Mouse (Mus musculus) lung, embryonic 16.5 days (tissue): ENCODE data around the gene Lbh. TPM values are rescaled to one million over a fixed set of nuclear protein-coding genes. Genes with fewer than 3 reads are reported as not detected.
A peak's percentile ranks its signal among the peaks of the same experiment; 100 is the strongest.

Experiments used
- ATAC-seq: fragments of 200-750 bp; cut with Nextera tagmentation; 2 replicates; pipeline ENCODE4 v1.8.0; 2017; ENCODE audit warnings: low read depth, mild to moderate bottlenecking, moderate library complexity
- H3K27ac ChIP-seq: fragments of 300-500 bp; sonication (generic); 2 replicates; pipeline ENCODE4 v1.5.1; 2014; ENCODE audit warnings: mild to moderate bottlenecking, control low read depth, low read length
- H3K27me3 ChIP-seq: fragments of 300-500 bp; sonication (generic); 2 replicates; pipeline ENCODE4 v1.6.1; 2014; ENCODE audit warnings: low read depth, low read length, mixed read lengths; ENCODE audit not compliant: control insufficient read depth, insufficient read depth
- H3K36me3 ChIP-seq: fragments of 300-500 bp; sonication (generic); 2 replicates; pipeline ENCODE4 v1.6.1; 2014; ENCODE audit warnings: low read length; ENCODE audit not compliant: control insufficient read depth, insufficient read depth
- H3K4me1 ChIP-seq: fragments of 300-500 bp; sonication (generic); replicated peaks from 2 replicates; pipeline ENCODE4 v1.6.1; 2014; ENCODE audit warnings: low read length, mixed read lengths; ENCODE audit not compliant: control insufficient read depth, insufficient read depth
- H3K4me2 ChIP-seq: fragments of 300-500 bp; sonication (generic); 2 replicates; pipeline ENCODE4 v1.6.1; 2014; ENCODE audit warnings: low read depth, low read length, control low read depth
- H3K4me3 ChIP-seq: fragments of 300-500 bp; sonication (generic); 2 replicates; pipeline ENCODE4 v1.5.1; 2014; ENCODE audit warnings: mild to moderate bottlenecking, low read length, control low read depth
- H3K9ac ChIP-seq: fragments of 300-500 bp; sonication (generic); 2 replicates; pipeline ENCODE4 v1.6.1; 2014; ENCODE audit warnings: low read length, control low read depth
- H3K9me3 ChIP-seq: fragments of 300-500 bp; sonication (generic); 2 replicates; pipeline ENCODE4 v1.6.1; 2016; ENCODE audit warnings: low read length; ENCODE audit not compliant: control insufficient read depth
- WGBS: fragments of 180-500 bp; shearing (Covaris S2); extraction: QIAGEN DNeasy Blood & Tissue Kit; methylation state at CpG from one replicate; pipeline ENCODE4 v1.1.7; 2014; 5-methylcytosine and 5-hydroxymethylcytosine counted together
- polyA plus RNA-seq: library from polyadenylated mRNA; unstranded; fragments of >200 nt; fragmentation: Nextera tagmentation; extraction: Ambion mirVana; gene quantifications from 2 replicates; pipeline ENCODE4 v1.2.1, GENCODE M21; 2015

Gene Lbh
- polyA plus RNA-seq = 8.8 and 9.7 TPM in 2 replicates

GRCm38 (mm10) chr17:72918053-72918452, at the start of gene Lbh:
Gene Lbh (plus strand): TSS chr17:72918305.
- H3K9me3 ChIP-seq = no peaks in the 10 kb centered on the region
- H3K9ac ChIP-seq = peak within 1 kb of the TSS; percentile 98
- WGBS = under 1% methylated on average over 33 of the region's 35 CpGs
- peak; percentile 92 for ATAC-seq
- no peaks in the 10 kb centered on the region for H3K27me3 ChIP-seq
- H3K4me3 ChIP-seq = peak within 1 kb of the TSS; percentile 89
- peak within 1 kb of the TSS; percentile 87 for H3K27ac ChIP-seq
- peaks cover 10% of the 10 kb centered on the region; the same call in 1 of the 2 replicates for H3K4me1 ChIP-seq
- no peaks in the 10 kb centered on the region; the same call in none of the 2 replicates for H3K36me3 ChIP-seq
- peak within 1 kb of the TSS; percentile 97 for H3K4me2 ChIP-seq

- no peaks in the 10 kb centered on the region for H3K27me3 ChIP-seq
- no peak overlapping the region for H3K4me3 ChIP-seq
- ATAC-seq = no peak
- WGBS = 75% methylated on average over 9 of the region's 9 CpGs
- no peaks in the 10 kb centered on the region for H3K4me1 ChIP-seq
- H3K9ac ChIP-seq = no peak overlapping the region
- H3K9me3 ChIP-seq = no peaks in the 10 kb centered on the region
- no peaks in the 10 kb centered on the region for H3K36me3 ChIP-seq
- H3K4me2 ChIP-seq = no peak overlapping the region
- H3K27ac ChIP-seq = no peak overlapping the region
Measured at GRCm38 (mm10) chr17:72878979-72879378, 39.1 kb upstream of the Lbh start.

DNA sequence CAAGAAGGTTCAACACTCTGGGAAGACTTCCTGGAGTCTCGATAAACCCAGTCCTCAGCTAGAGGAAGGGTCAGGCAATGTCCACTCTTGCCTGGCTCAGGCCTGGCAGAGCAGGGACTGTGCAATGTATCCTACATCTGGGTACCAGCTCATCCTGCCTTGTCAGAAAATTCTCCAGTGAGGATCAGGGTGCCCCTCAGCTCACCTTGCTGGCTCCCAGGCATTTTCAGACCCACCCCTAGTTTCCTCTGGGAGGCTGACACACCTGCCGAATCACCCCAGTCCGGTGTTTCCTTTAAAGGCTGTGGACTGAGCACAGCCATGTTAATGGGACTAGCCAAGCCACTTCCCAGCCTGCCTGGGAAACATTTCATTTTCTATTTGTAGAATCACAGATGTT, 37.9 kb upstream of the Lbh start:
- no peak for ATAC-seq
- H3K4me2 ChIP-seq = no peak overlapping the region
- no peaks in the 10 kb centered on the region for H3K36me3 ChIP-seq
- H3K9me3 ChIP-seq = no peaks in the 10 kb centered on the region
- H3K27me3 ChIP-seq = no peaks in the 10 kb centered on the region
- WGBS = 65% methylated on average over 3 of the region's 3 CpGs
- H3K9ac ChIP-seq = no peak overlapping the region
- no peak overlapping the region for H3K4me3 ChIP-seq
- no peaks in the 10 kb centered on the region for H3K4me1 ChIP-seq
- H3K27ac ChIP-seq = no peak overlapping the region

GRCm38 (mm10) chr17:72881051-72881450, 37.1 kb upstream of the Lbh start:
- no peak for ATAC-seq
- H3K4me1 ChIP-seq = no peaks in the 10 kb centered on the region
- H3K4me3 ChIP-seq = no peak overlapping the region
- H3K27me3 ChIP-seq = no peaks in the 10 kb centered on the region
- no peak overlapping the region for H3K27ac ChIP-seq
- H3K36me3 ChIP-seq = no peaks in the 10 kb centered on the region
- H3K9me3 ChIP-seq = no peaks in the 10 kb centered on the region
- H3K9ac ChIP-seq = no peak overlapping the region
- 67% methylated on average over 3 of the region's 3 CpGs for WGBS
- no peak overlapping the region for H3K4me2 ChIP-seq

DNA sequence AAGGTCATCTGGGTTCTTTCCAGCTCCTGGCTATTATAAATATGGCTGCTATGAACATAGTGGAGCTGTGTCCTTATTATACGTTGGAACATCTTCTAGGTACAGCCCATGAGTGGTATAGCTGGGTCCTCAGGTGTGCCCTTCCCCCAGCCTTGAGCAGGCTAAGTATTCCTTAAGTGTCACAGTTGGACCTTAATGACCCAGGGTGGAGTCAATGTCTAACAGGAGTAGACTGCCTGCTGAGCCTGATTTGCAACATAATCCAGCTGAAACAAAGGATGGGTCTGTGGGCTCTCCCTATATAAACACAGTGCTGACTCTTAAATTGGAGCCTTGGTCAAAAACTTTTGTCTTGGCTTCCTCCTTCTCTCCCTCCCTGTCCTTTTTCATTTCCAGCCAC, 36.3 kb upstream of the Lbh start:
- Histone ChIP-seq H3K27ac (no peak overlapping the region), H3K27me3 (no peaks in the 10 kb centered on the region), H3K36me3 (no peaks in the 10 kb centered on the region), H3K4me2 (no peak overlapping the region), H3K4me3 (no peak overlapping the region), H3K9me3 (no peaks in the 10 kb centered on the region), H3K4me1 (no peaks in the 10 kb centered on the region), H3K9ac (no peak overlapping the region)
- ATAC-seq = no peak
- WGBS = 52% methylated on average over 1 of the region's 1 CpGs

DNA sequence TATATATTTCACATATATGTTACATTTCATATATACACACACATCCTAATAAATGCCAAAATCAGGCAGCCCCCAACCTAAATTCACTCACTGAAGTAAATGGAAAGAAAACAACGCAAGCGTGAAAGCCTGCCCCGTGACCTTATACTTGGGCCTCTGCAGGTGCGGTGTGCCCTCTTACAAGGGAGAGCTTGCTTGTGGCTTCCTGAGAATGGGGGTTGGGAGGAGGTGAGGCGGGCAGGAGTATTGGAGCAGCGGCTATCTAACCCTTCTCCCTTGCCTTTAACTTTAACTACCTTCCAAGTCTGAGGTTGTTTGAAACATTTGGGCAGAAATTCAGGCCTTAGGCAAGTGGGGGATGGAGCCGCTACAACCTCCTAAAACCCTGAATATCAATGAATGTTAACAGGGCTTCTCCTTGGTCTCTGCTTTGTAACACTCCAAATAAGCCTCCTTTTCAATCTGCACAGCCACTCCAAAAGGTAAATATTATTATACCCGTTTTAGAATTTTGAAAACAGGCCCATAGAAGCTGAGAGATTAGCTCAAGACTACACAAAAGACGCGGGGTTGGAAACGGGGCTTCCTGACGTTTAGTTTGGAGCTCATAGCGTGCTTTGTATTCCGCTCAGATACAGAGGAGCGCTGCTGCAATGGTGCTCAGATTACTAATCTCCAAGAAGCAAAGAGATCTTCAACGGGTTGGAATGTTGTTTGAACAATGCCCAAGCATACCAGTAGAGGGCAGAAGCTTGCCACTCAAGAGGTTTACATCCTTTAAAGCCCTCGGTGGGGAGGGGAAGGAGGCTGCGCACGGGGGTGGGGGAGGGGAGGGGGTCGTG, 28.3 kb upstream of the Lbh start:
- 19% methylated on average over 20 of the region's 20 CpGs for WGBS
- no peaks in the 10 kb centered on the region for H3K9me3 ChIP-seq
- ATAC-seq = peak; percentile 77
- no peak overlapping the region for H3K27ac ChIP-seq
- H3K9ac ChIP-seq = no peak overlapping the region
- no peaks in the 10 kb centered on the region for H3K36me3 ChIP-seq
- no peak overlapping the region for H3K4me3 ChIP-seq
- H3K27me3 ChIP-seq = no peaks in the 10 kb centered on the region
- H3K4me2 ChIP-seq = peak overlapping the region; percentile 30
- H3K4me1 ChIP-seq = peaks cover 11% of the 10 kb centered on the region

DNA sequence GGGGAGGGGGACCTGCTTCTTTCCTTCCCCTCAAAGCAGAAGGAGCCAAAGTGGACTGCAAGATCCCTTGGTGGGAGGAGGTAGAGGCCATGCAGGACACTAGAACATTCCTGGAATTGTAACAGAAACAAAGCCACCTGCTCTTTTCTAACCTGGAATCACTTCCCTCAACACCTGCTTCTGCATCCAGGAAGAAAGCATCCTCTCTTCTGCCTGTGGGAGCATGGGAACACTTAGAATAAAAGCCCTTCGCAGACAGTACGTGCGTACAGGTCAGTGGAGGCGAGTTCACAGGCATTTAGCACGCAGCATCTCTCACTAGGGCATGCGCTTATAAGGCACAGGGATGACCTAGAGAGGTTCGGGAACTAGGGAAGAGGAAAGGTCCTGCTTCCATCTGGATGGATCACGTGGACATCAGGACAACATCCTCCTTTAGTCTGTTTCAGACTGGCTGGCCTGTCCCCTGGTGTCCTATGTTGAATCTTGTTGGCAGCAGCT, 27.7 kb upstream of the Lbh start:
- peak; percentile 24; the same call in 1 of the 2 replicates for ATAC-seq
- peaks cover 11% of the 10 kb centered on the region for H3K4me1 ChIP-seq
- no peaks in the 10 kb centered on the region for H3K9me3 ChIP-seq
- H3K4me2 ChIP-seq = peak overlapping the region; percentile 30; the same call in 1 of the 2 replicates
- H3K27ac ChIP-seq = no peak overlapping the region
- H3K36me3 ChIP-seq = no peaks in the 10 kb centered on the region
- no peak overlapping the region for H3K9ac ChIP-seq
- WGBS = 54% methylated on average over 8 of the region's 8 CpGs
- H3K27me3 ChIP-seq = no peaks in the 10 kb centered on the region
- no peak overlapping the region for H3K4me3 ChIP-seq

DNA sequence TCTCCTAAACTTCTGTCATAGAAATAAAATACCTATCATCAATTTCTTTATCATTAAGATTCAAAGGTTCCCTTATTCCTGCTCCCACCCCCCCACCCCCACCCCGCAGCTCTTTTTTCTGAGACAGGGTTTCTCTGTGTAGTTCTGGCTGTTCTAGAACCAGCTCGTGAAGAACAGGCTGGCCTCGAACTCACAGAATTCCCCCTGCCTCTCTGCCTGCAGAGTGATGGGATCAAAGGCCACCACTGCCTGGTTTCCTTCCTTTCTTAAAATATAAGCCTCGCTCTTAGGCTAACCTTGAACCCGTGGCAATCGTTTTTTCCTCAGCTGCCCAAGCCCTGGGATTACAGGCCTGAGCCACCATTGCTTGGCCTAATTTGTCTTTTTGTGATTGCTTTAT, 26.5 kb upstream of the Lbh start:
- Histone ChIP-seq H3K27me3 (no peaks in the 10 kb centered on the region), H3K9me3 (no peaks in the 10 kb centered on the region), H3K27ac (no peak overlapping the region), H3K4me2 (no peak overlapping the region), H3K4me3 (no peak overlapping the region), H3K36me3 (no peaks in the 10 kb centered on the region), H3K9ac (no peak overlapping the region), H3K4me1 (peaks cover 11% of the 10 kb centered on the region)
- WGBS = 76% methylated on average over 6 of the region's 6 CpGs
- no peak for ATAC-seq

- no peak for ATAC-seq
- Histone ChIP-seq H3K9ac (no peak overlapping the region), H3K4me2 (no peak overlapping the region), H3K27me3 (no peaks in the 10 kb centered on the region), H3K27ac (no peak overlapping the region), H3K4me3 (no peak overlapping the region), H3K36me3 (no peaks in the 10 kb centered on the region), H3K9me3 (no peaks in the 10 kb centered on the region), H3K4me1 (peaks cover under 1% of the 10 kb centered on the region; the same call in 1 of the 2 replicates)
- WGBS = 89% methylated on average over 3 of the region's 3 CpGs
Measured at GRCm38 (mm10) chr17:72895506-72895905, 22.6 kb upstream of the Lbh start.
